In the genomic region with DNA sequence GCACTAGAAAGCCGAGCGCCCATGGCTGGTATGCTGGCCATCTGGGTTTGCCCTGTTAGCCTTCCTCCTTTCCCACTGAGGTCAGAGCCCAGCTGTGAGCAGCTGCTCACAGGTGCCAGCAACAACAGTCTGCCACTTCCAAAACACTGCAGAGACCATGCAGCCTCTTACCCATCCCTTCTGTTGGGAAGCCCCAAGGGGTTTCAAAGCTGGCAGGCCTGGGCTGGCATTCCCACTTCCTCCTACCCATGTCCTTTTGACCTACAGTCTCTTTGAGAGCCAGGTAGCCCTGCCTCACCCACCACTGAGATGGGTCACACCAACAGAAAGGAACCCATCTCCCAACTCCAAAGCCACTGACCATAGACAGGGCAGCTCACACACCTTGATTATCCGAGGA, we compare ENCODE assay signal across 21 mouse cellular contexts. TPM values are rescaled to one million over a fixed set of nuclear protein-coding genes. Genes with fewer than 3 reads are reported as not detected.
DNase-seq lines count a peak whose midpoint lies in the region; TF ChIP-seq lines count a peak whose summit lies in the region.
"Had no signal": no experiment of that assay in that cellular context is flagged by ENCODE, and none has a peak within 500 bp of the region (broad histone marks: within the 10 kb centered on the region; RNA-seq: fewer than 3 reads in every experiment).

No protein-coding gene starts in this region.

- TF ChIP-seq POLR2A in kidney, adult 2 months (IDR thresholded peaks at IDR 0.05; ENCODE audit: low read depth, low read length), result no peak
- no peak for TF ChIP-seq POLR2A in myocyte (IDR thresholded peaks at IDR 0.05; ENCODE audit: insufficient read length, low read depth)

- H3K4me2 ChIP-seq in myocyte (ENCODE audit: low read depth), result peak overlapping the region; percentile 96
- H3K4me2 ChIP-seq: forebrain, embryonic 15.5 days; heart, embryonic 11.5 days; hindbrain, embryonic 14.5 days; limb, embryonic 15.5 days; liver, embryonic 13.5 days; midbrain, embryonic 15.5 days had no signal

- 77% methylated on average over 3 of the region's 3 CpGs for WGBS in kidney, adult 2 months

- DNase-seq in cerebellum, adult 9-11 months, result peak; percentile 51
- DNase-seq in cerebellum, adult 8-10 months, result no peak
- no peak for DNase-seq in kidney, adult 2 months
- DNase-seq in kidney, postnatal 4 days, result no peak
- peak; percentile 23 for DNase-seq in MN1 (ENCODE audit: low spot score)
- DNase-seq in right cerebral cortex, postnatal 14 days, result no peak
- DNase-seq: embryo, embryonic 11 days; gastrocnemius, postnatal 14 days; liver, embryonic 13.5 days; lung, adult 18-20 months; thymus, postnatal 4 days had no signal

- H3K79me2 ChIP-seq in myocyte (ENCODE audit: control insufficient read depth, insufficient read depth), result peaks cover 24% of the 10 kb centered on the region

- H3K4me3 ChIP-seq in kidney, adult 2 months (ENCODE audit: insufficient read depth, low read depth, low read length), result no peak overlapping the region
- peak overlapping the region; percentile 20 for H3K4me3 ChIP-seq in myocyte
- H3K4me3 ChIP-seq: embryonic facial prominence, embryonic 13.5 days; forebrain, embryonic 10.5 days; forebrain, embryonic 15.5 days; limb, embryonic 10.5 days; limb, embryonic 15.5 days; liver, embryonic 13.5 days; midbrain, embryonic 15.5 days; neural tube, embryonic 12.5 days had no signal

- no peak overlapping the region for H3ac ChIP-seq in myocyte (ENCODE audit: control insufficient read depth, insufficient read length)

- H3K4me1 ChIP-seq in kidney, adult 2 months (ENCODE audit: control insufficient read depth, insufficient read depth, low read length), result peaks cover 21% of the 10 kb centered on the region

- H3K27ac ChIP-seq in kidney, adult 2 months (ENCODE audit: insufficient read depth, low read depth, low read length), result peak overlapping the region; percentile 45
- H3K27ac ChIP-seq: embryonic facial prominence, embryonic 13.5 days; forebrain, embryonic 10.5 days; forebrain, embryonic 15.5 days; hindbrain, embryonic 14.5 days; limb, embryonic 10.5 days; limb, embryonic 15.5 days; liver, embryonic 13.5 days; midbrain, embryonic 15.5 days; neural tube, embryonic 12.5 days had no signal

- H3K27me3 ChIP-seq in kidney, adult 2 months (replicated peaks; ENCODE audit: control insufficient read depth, insufficient read depth, low read length), result no peaks in the 10 kb centered on the region
- H3K27me3 ChIP-seq in myocyte (ENCODE audit: control insufficient read depth, insufficient read depth, insufficient read length), result no peaks in the 10 kb centered on the region
- H3K27me3 ChIP-seq: embryonic facial prominence, embryonic 13.5 days; forebrain, embryonic 15.5 days; limb, embryonic 15.5 days; liver, embryonic 13.5 days; midbrain, embryonic 15.5 days; neural tube, embryonic 12.5 days had no signal

- no peak for TF ChIP-seq CTCF in kidney, adult 2 months (conservative IDR thresholded peaks at IDR 0.05; ENCODE audit: insufficient read depth, insufficient read length, low read depth, low read length)

- H3K36me3 ChIP-seq in kidney, adult 2 months (ENCODE audit: control insufficient read depth, insufficient read depth, low read length), result no peaks in the 10 kb centered on the region
- H3K36me3 ChIP-seq in myocyte (ENCODE audit: control insufficient read depth, insufficient read depth), result no peaks in the 10 kb centered on the region
- H3K36me3 ChIP-seq: forebrain, embryonic 15.5 days; midbrain, embryonic 15.5 days had no signal

TF ChIP-seq in myocyte, 11 proteins besides CTCF, POLR2A, EP300 and RAD21:
- no peak for TF ChIP-seq CEBPB (IDR thresholded peaks at IDR 0.05; ENCODE audit: insufficient read depth, poor library complexity, severe bottlenecking)
- TF ChIP-seq MYOG (IDR thresholded peaks at IDR 0.05; ENCODE audit: control insufficient read depth in 1 of 3, insufficient read depth in 1 of 3, insufficient read length in 2 of 3, low read depth in 2 of 3), result peak in 1 of 3 experiments; percentile 35
- no peak for TF ChIP-seq TCF3 (IDR thresholded peaks at IDR 0.05; ENCODE audit: insufficient read length, low read depth)
- TF ChIP-seq E2F4 (IDR thresholded peaks at IDR 0.05; ENCODE audit: insufficient read depth), result no peak
- TF ChIP-seq MYOD1 (IDR thresholded peaks at IDR 0.05; ENCODE audit: control insufficient read depth in 1 of 3, insufficient read length in 2 of 3, low read depth in 2 of 3), result peak in 2 of 3 experiments; percentile 19 to 36

RNA-seq across cellular contexts. Expression of a gene that starts 2.3 kb away (rescaled TPM):
- polyA plus RNA-seq in kidney, adult 2 months (2012; rRNA removed), result 12.7 and 14.3 TPM in 2 replicates
- polyA plus RNA-seq in myocyte (2012; fragmentation: generic; extraction: Trizol), result 20.9 TPM

RNA-seq across cellular contexts. Expression of a gene that starts 2.4 kb away (rescaled TPM):
- 7.0 and 9.2 TPM in 2 replicates for polyA plus RNA-seq in kidney, adult 2 months (2012; rRNA removed)
- 3.6 TPM for polyA plus RNA-seq in myocyte (2012; fragmentation: generic; extraction: Trizol)

RNA-seq across cellular contexts. Expression of a gene that starts 40.6 kb away (rescaled TPM):
- 13.5 and 14.1 TPM in 2 replicates for polyA plus RNA-seq in kidney, adult 2 months (2012; rRNA removed)
- polyA plus RNA-seq in myocyte (2012; fragmentation: generic; extraction: Trizol), result 15.3 TPM

Comparison
In these comparisons a context has a peak if more than half of its experiments do, and no peak if none do; other contexts are left out.
1. DNase-seq: peak in cerebellum, adult 9-11 months (single experiment) and MN1 (single experiment); none in cerebellum, adult 8-10 months (single experiment), kidney, adult 2 months (single experiment), kidney, postnatal 4 days (0 of 2) and right cerebral cortex, postnatal 14 days (single experiment).